Mouse (Mus musculus): ENCODE results near the gene Traip.
A peak's percentile ranks its signal among the peaks of the same experiment; 100 is the strongest.
"Not testable (repeated sequence)": the region's sequence is repeated elsewhere in the genome, so short reads cannot be mapped to it uniquely, and the experiment has no call there.

DNA sequence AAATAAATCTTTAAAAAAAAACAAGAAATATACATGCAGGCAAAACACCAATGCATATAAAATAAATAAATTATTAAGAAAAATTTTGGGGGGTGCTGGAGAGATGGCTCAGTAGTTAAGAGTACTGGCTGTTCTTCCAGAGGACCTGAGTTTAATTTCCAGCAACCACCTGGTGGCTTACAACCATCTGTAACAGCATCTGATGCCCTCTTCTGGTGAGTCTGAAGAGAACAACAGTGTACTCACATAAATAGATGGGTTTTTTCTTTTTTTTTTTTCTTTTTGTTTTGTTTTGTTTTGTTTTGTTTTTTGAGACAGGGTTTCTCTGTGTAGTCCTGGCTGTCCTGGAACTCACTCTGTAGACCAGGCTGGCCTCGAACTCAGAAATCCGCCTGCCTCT is 63.6 kb downstream of the Traip start:
- peak; percentile 39 for TF ChIP-seq CTCF (IDR thresholded peaks at IDR 0.05; ENCODE audit: low read depth)
- not testable (repeated sequence) for TF ChIP-seq EP300 (optimal IDR thresholded peaks at IDR 0.05)

All from stomach, postnatal 0 days (tissue).